Mouse (Mus musculus) cerebellum, adult 11 months (tissue): ENCODE data around the gene Vmn1r91.
"Not testable (repeated sequence)": the region's sequence is repeated elsewhere in the genome, so short reads cannot be mapped to it uniquely, and the experiment has no call there.

Source experiments
- DNase-seq: peaks from one replicate; pipeline ENCODE4 v3.0.0; 2022

Gene Vmn1r91

DNA sequence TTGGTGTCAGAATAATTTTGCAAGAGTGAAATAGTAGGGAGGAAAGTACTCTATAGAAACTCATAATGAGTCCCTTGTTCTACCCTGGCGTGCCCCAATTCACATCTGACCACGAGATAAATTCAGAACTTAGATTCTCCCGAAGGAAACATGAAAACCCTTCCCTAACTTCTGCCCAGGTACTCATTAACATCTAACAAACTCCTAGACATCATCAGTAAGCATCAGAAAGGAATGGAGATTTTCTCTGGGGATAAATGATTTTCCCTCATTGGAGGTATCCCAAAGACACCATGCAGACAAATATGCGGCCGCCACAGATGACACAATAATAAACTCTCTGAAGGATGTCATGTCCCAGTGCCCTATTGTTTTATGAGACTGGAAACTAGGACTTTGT is at the start of gene Vmn1r91:
Gene Vmn1r91 (plus strand): TSS at position 301 of the 400 bp plus-strand sequence.
- not testable (repeated sequence) for DNase-seq

DNA sequence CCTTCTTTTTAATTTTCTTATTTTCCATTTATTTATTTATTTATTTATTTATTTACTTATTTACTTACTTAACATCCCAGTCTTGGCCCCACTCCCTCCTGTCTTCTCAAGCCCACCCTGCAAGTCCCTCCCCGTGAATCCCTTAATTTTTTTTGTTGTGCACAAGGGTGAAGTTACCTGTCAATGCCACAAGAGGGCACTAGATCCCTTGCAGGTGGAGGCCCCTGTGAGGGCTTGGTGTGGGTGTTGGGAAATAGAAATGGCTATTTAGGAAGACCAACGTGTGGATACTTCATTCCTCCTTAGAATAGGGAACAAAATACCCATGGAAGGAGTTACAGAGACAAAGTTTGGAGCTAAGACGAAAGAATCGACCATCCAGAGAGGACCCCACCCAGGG is 35.4 kb upstream of the Vmn1r91 start:
- not testable (repeated sequence) for DNase-seq

- DNase-seq, result not testable (repeated sequence)
These were observed 21.4 kb upstream of the Vmn1r91 start for GRCm38 (mm10) chr7:20078118-20078517.

- DNase-seq, result not testable (repeated sequence)
These were observed 23.0 kb downstream of the Vmn1r91 start, which contains the start of gene Gm16442 for GRCm38 (mm10) chr7:20122479-20122878. Gm16442 (minus strand) TSS chr7:20122579.

DNA sequence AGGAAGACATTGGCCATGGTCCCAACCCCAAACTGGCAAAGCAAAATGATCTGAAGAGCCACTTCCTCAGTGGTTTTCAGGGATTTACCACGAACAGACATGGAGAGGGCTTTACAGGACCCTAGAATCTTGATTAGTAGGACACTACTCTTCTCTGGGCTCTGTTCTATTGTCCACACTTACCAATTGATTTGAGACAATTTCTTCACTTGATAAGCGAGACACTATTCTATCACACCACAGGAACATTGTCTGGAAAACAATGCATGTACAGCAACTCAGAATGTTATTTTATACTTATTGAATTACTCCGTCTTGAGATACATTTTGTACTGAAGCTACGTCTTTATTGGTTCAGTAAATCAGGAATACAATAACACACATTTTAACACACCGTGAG is 39.5 kb downstream of the Vmn1r91 start, which contains the start of gene Vmn1r93:
Gene Vmn1r93 (minus strand): TSS at position 101 of the 400 bp plus-strand sequence.
- DNase-seq, result not testable (repeated sequence)
